ENCODE assay signal across 10 mouse cellular contexts in the genomic region with DNA sequence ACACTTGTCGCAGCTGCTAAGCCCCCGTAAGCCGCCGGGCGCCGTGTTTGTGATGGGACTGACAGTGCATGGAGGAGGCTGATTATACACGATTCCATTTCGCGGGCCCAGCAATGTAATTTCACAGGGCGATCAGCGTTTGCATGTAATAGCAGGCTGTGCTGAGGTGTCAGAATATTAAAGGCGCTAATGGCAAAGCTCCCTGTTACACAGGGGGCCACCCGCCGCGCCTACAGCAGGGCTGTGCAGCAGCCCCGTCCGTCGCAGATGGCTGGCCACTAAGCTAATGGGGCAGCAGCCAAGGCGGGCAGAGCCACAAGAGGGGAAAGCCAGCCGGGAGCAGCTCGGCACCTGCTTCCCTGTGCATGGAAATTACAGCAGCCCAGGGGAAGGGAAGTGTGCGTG. TPM values are rescaled to one million over a fixed set of nuclear protein-coding genes. Genes with fewer than 3 reads are reported as not detected.
DNase-seq lines count a peak whose midpoint lies in the region; ATAC-seq and TF ChIP-seq lines count a peak whose summit lies in the region.
"Had no signal": no experiment of that assay in that cellular context is flagged by ENCODE, and none has a peak within 500 bp of the region (broad histone marks: within the 10 kb centered on the region; RNA-seq: fewer than 3 reads in every experiment).

No protein-coding gene starts in this region.

- no peak for ATAC-seq in intestine, postnatal 0 days
- no peak for ATAC-seq in intestine, embryonic 16.5 days
- ATAC-seq in forebrain, embryonic 16.5 days = peak; percentile 89
- peak; percentile 90 for ATAC-seq in midbrain, embryonic 13.5 days

- H3K27ac ChIP-seq in intestine, postnatal 0 days (ENCODE audit: low read depth, low read length) = peak overlapping the region; percentile 21
- H3K27ac ChIP-seq in intestine, embryonic 16.5 days (ENCODE audit: low read length) = no peak overlapping the region
- H3K27ac ChIP-seq in forebrain, embryonic 16.5 days (ENCODE audit: low read length) = peak overlapping the region; percentile 63
- H3K27ac ChIP-seq in midbrain, embryonic 13.5 days = peak overlapping the region; percentile 91

- H3K9me3 ChIP-seq in intestine, postnatal 0 days (ENCODE audit: control insufficient read depth) = no peaks in the 10 kb centered on the region
- no peaks in the 10 kb centered on the region for H3K9me3 ChIP-seq in intestine, embryonic 16.5 days (ENCODE audit: control insufficient read depth, low read length)
- H3K9me3 ChIP-seq in forebrain, embryonic 16.5 days (ENCODE audit: control insufficient read depth, low read length) = no peaks in the 10 kb centered on the region
- no peaks in the 10 kb centered on the region for H3K9me3 ChIP-seq in midbrain, embryonic 13.5 days

- H3K4me1 ChIP-seq in intestine, postnatal 0 days (replicated peaks; ENCODE audit: control insufficient read depth, insufficient read depth, low read length) = peaks cover 17% of the 10 kb centered on the region
- H3K4me1 ChIP-seq in intestine, embryonic 16.5 days (ENCODE audit: control insufficient read depth, insufficient read depth, low read length) = peaks cover 30% of the 10 kb centered on the region
- peaks cover 43% of the 10 kb centered on the region for H3K4me1 ChIP-seq in forebrain, embryonic 16.5 days (replicated peaks; ENCODE audit: control insufficient read depth, insufficient read depth, low read length)
- peaks cover 67% of the 10 kb centered on the region for H3K4me1 ChIP-seq in midbrain, embryonic 13.5 days (replicated peaks)

- H3K9ac ChIP-seq in intestine, postnatal 0 days (ENCODE audit: low read depth, low read length) = no peak overlapping the region
- H3K9ac ChIP-seq in intestine, embryonic 16.5 days (ENCODE audit: low read depth, low read length) = no peak overlapping the region
- peak overlapping the region; percentile 38 for H3K9ac ChIP-seq in forebrain, embryonic 16.5 days (replicated peaks; ENCODE audit: low read depth, low read length)
- peak overlapping the region; percentile 45 for H3K9ac ChIP-seq in midbrain, embryonic 13.5 days (replicated peaks)

- DNase-seq in cerebellum, adult 18-20 months = peak; percentile 90 to 92
- no peak for DNase-seq in Muller cell, postnatal 12 days (ENCODE audit: inconsistent ontology term)
- DNase-seq in spleen, postnatal 36 days (ENCODE audit: low spot score in 2 of 2) = no peak
- no peak for DNase-seq in urinary bladder, postnatal 14 days (ENCODE audit: low spot score)

- no peak overlapping the region for H3K4me3 ChIP-seq in intestine, postnatal 0 days (ENCODE audit: low read depth, low read length)
- no peak overlapping the region for H3K4me3 ChIP-seq in intestine, embryonic 16.5 days (ENCODE audit: low read length)
- H3K4me3 ChIP-seq in forebrain, embryonic 16.5 days (replicated peaks; ENCODE audit: low read length) = no peak overlapping the region
- no peak overlapping the region; the same call in 1 of the 2 replicates for H3K4me3 ChIP-seq in midbrain, embryonic 13.5 days (replicated peaks)
- H3K4me3 ChIP-seq: myocyte had no signal

- peaks cover 9% of the 10 kb centered on the region; the same call in 1 of the 2 replicates for H3K36me3 ChIP-seq in intestine, postnatal 0 days (ENCODE audit: control insufficient read depth, insufficient read depth)
- peaks cover 2% of the 10 kb centered on the region; the same call in 1 of the 2 replicates for H3K36me3 ChIP-seq in intestine, embryonic 16.5 days (ENCODE audit: control insufficient read depth, insufficient read depth, low read length)
- H3K36me3 ChIP-seq in forebrain, embryonic 16.5 days (ENCODE audit: control insufficient read depth, insufficient read depth) = no peaks in the 10 kb centered on the region
- peaks cover 10% of the 10 kb centered on the region; the same call in 1 of the 2 replicates for H3K36me3 ChIP-seq in midbrain, embryonic 13.5 days

- 74% methylated on average over 22 of the region's 22 CpGs for WGBS in intestine, postnatal 0 days
- 64% methylated on average over 22 of the region's 22 CpGs for WGBS in intestine, embryonic 16.5 days
- 6% methylated on average over 22 of the region's 22 CpGs for WGBS in forebrain, embryonic 16.5 days
- 5% methylated on average over 22 of the region's 22 CpGs for WGBS in midbrain, embryonic 13.5 days

- no peak for TF ChIP-seq CTCF in intestine, postnatal 0 days (IDR thresholded peaks at IDR 0.05; ENCODE audit: low read depth)

- H3K27me3 ChIP-seq in intestine, postnatal 0 days (replicated peaks; ENCODE audit: control insufficient read depth, insufficient read depth, low read length) = no peaks in the 10 kb centered on the region
- no peaks in the 10 kb centered on the region for H3K27me3 ChIP-seq in intestine, embryonic 16.5 days (replicated peaks; ENCODE audit: control insufficient read depth, insufficient read depth, low read length)
- H3K27me3 ChIP-seq in forebrain, embryonic 16.5 days (replicated peaks; ENCODE audit: control insufficient read depth, insufficient read depth, low read length) = no peaks in the 10 kb centered on the region
- H3K27me3 ChIP-seq in midbrain, embryonic 13.5 days = 0 out of 2 replicates have a peak, but pooled peaks cover 7% of the 10 kb centered on the region

- H3K4me2 ChIP-seq in intestine, postnatal 0 days (replicated peaks; ENCODE audit: low read depth) = no peak overlapping the region
- no peak overlapping the region for H3K4me2 ChIP-seq in intestine, embryonic 16.5 days (ENCODE audit: low read depth, low read length)
- peak overlapping the region; percentile 41 for H3K4me2 ChIP-seq in forebrain, embryonic 16.5 days (ENCODE audit: low read length)
- H3K4me2 ChIP-seq in midbrain, embryonic 13.5 days (replicated peaks) = peak overlapping the region; percentile 43
- H3K4me2 ChIP-seq: liver, embryonic 11.5 days had no signal

RNA-seq across cellular contexts. Expression of gene Dmap1, which starts 37.0 kb away (rescaled TPM):
- 22.1 and 22.7 TPM in 2 replicates for polyA plus RNA-seq in intestine, postnatal 0 days (2015; fragmentation: Nextera tagmentation; extraction: Ambion mirVana)
- 40.7 and 45.0 TPM in 2 replicates for polyA plus RNA-seq in intestine, embryonic 16.5 days (2015; fragmentation: Nextera tagmentation; extraction: Ambion mirVana)
- polyA plus RNA-seq in forebrain, embryonic 16.5 days (2015; fragmentation: Nextera tagmentation; extraction: Ambion mirVana) = 80.1 and 80.4 TPM in 2 replicates
- 77.8 and 78.2 TPM in 2 replicates for polyA plus RNA-seq in midbrain, embryonic 13.5 days (2015; fragmentation: Nextera tagmentation; extraction: Ambion mirVana)

Comparison
In these comparisons a context has a peak if more than half of its experiments do, and no peak if none do; other contexts are left out.
1. ATAC-seq: peak in forebrain, embryonic 16.5 days (single experiment) and midbrain, embryonic 13.5 days (single experiment); none in intestine, postnatal 0 days (single experiment) and intestine, embryonic 16.5 days (single experiment).
2. H3K4me2 ChIP-seq: peak in forebrain, embryonic 16.5 days (single experiment) and midbrain, embryonic 13.5 days (single experiment); none in intestine, postnatal 0 days (single experiment) and intestine, embryonic 16.5 days (single experiment).
3. H3K9ac ChIP-seq: peak in forebrain, embryonic 16.5 days (single experiment) and midbrain, embryonic 13.5 days (single experiment); none in intestine, postnatal 0 days (single experiment) and intestine, embryonic 16.5 days (single experiment).
4. DNase-seq: peak in cerebellum, adult 18-20 months (2 of 2); none in Muller cell, postnatal 12 days (single experiment), spleen, postnatal 36 days (0 of 2) and urinary bladder, postnatal 14 days (single experiment).